Mouse (Mus musculus) embryonic facial prominence, embryonic 12.5 days (tissue): Measurements from ENCODE around the gene Tmem80. TPM values are rescaled to one million over a fixed set of nuclear protein-coding genes. Genes with fewer than 3 reads are reported as not detected.
A peak's percentile ranks its signal among the peaks of the same experiment; 100 is the strongest.

Experiments used
- ATAC-seq: fragments of 200-750 bp; cut with Nextera tagmentation; 2 replicates; pipeline ENCODE4 v1.8.0; 2017; ENCODE audit not compliant: insufficient number of reproducible peaks, insufficient read depth, low FRiP score, low TSS enrichment
- H3K27ac ChIP-seq: fragments of 300-500 bp; sonication (generic); 2 replicates; pipeline ENCODE4 v1.5.1; 2016; ENCODE audit warnings: mild to moderate bottlenecking
- H3K27me3 ChIP-seq: fragments of 300-500 bp; sonication (generic); 2 replicates; pipeline ENCODE4 v1.6.1; 2016; ENCODE audit warnings: mild to moderate bottlenecking, moderate library complexity
- H3K36me3 ChIP-seq: fragments of 300-500 bp; sonication (generic); 2 replicates; pipeline ENCODE4 v1.6.1; 2016; ENCODE audit warnings: mild to moderate bottlenecking
- H3K4me1 ChIP-seq: fragments of 300-500 bp; sonication (generic); 2 replicates; pipeline ENCODE4 v1.6.1; 2016
- H3K4me2 ChIP-seq: fragments of 300-500 bp; sonication (generic); replicated peaks from 2 replicates; pipeline ENCODE4 v1.6.1; 2016; ENCODE audit warnings: mild to moderate bottlenecking, moderate library complexity
- H3K4me3 ChIP-seq: fragments of 300-500 bp; sonication (generic); 2 replicates; pipeline ENCODE4 v1.5.1; 2016; ENCODE audit warnings: mild to moderate bottlenecking
- H3K9ac ChIP-seq: fragments of 300-500 bp; sonication (generic); 2 replicates; pipeline ENCODE4 v1.6.1; 2016; ENCODE audit warnings: mild to moderate bottlenecking, moderate library complexity
- H3K9me3 ChIP-seq: fragments of 300-500 bp; sonication (generic); 2 replicates; pipeline ENCODE4 v1.6.1; 2016; ENCODE audit warnings: mild to moderate bottlenecking, moderate library complexity
- WGBS: fragments of 180-500 bp; shearing (Covaris S2); methylation state at CpG from one replicate; pipeline ENCODE4 v1.1.7; 2016; 5-methylcytosine and 5-hydroxymethylcytosine counted together
- polyA plus RNA-seq: library from polyadenylated mRNA; unstranded; fragments of >200 nt; fragmentation: Nextera tagmentation; extraction: Ambion mirVana; gene quantifications from 2 replicates; pipeline ENCODE4 v1.2.1, GENCODE M21; 2016

Tmem80 gene
- polyA plus RNA-seq, 1 experiment from 2014 or later = 56.7 TPM

- H3K4me3 ChIP-seq = no peak overlapping the region
- 79% methylated on average over 7 of the region's 7 CpGs for WGBS
- H3K9me3 ChIP-seq = no peaks in the 10 kb centered on the region
- peaks cover 16% of the 10 kb centered on the region for H3K27me3 ChIP-seq
- H3K27ac ChIP-seq = no peak overlapping the region
- H3K36me3 ChIP-seq = 0 out of 2 replicates have a peak, but pooled peaks cover 6% of the 10 kb centered on the region
- peaks cover 13% of the 10 kb centered on the region for H3K4me1 ChIP-seq
- no peak overlapping the region for H3K9ac ChIP-seq
- ATAC-seq = no peak
- no peak overlapping the region for H3K4me2 ChIP-seq
Measured at GRCm38 (mm10) chr7:141340023-141340422, 12.5 kb downstream of the Tmem80 start.

GRCm38 (mm10) chr7:141340476-141340875, 12.9 kb downstream of the Tmem80 start:
- H3K9me3 ChIP-seq = no peaks in the 10 kb centered on the region
- no peak overlapping the region for H3K9ac ChIP-seq
- H3K4me2 ChIP-seq = no peak overlapping the region
- ATAC-seq = no peak
- peaks cover 13% of the 10 kb centered on the region for H3K4me1 ChIP-seq
- H3K27ac ChIP-seq = no peak overlapping the region
- H3K27me3 ChIP-seq = peaks cover 16% of the 10 kb centered on the region
- WGBS = 66% methylated on average over 6 of the region's 6 CpGs
- 0 out of 2 replicates have a peak, but pooled peaks cover 5% of the 10 kb centered on the region for H3K36me3 ChIP-seq
- no peak overlapping the region for H3K4me3 ChIP-seq

GRCm38 (mm10) chr7:141341689-141342226, 14.2 kb downstream of the Tmem80 start:
- H3K4me1 ChIP-seq = peaks cover 13% of the 10 kb centered on the region
- no peaks in the 10 kb centered on the region for H3K9me3 ChIP-seq
- H3K9ac ChIP-seq = no peak overlapping the region
- 80% methylated on average over 10 of the region's 10 CpGs for WGBS
- H3K27ac ChIP-seq = no peak overlapping the region
- peaks cover 16% of the 10 kb centered on the region for H3K27me3 ChIP-seq
- H3K36me3 ChIP-seq = no peaks in the 10 kb centered on the region
- H3K4me3 ChIP-seq = no peak overlapping the region
- no peak for ATAC-seq
- no peak overlapping the region for H3K4me2 ChIP-seq

GRCm38 (mm10) chr7:141343230-141343629, 15.7 kb downstream of the Tmem80 start:
- no peak overlapping the region for H3K4me2 ChIP-seq
- H3K4me1 ChIP-seq = peaks cover 12% of the 10 kb centered on the region
- 42% methylated on average over 2 of the region's 2 CpGs for WGBS
- peaks cover 11% of the 10 kb centered on the region for H3K27me3 ChIP-seq
- no peak for ATAC-seq
- H3K9me3 ChIP-seq = no peaks in the 10 kb centered on the region
- H3K4me3 ChIP-seq = no peak overlapping the region
- no peak overlapping the region for H3K27ac ChIP-seq
- no peaks in the 10 kb centered on the region for H3K36me3 ChIP-seq
- H3K9ac ChIP-seq = no peak overlapping the region

GRCm38 (mm10) chr7:141343696-141344095, 16.2 kb downstream of the Tmem80 start:
- Histone ChIP-seq H3K27ac (no peak overlapping the region), H3K27me3 (peaks cover 7% of the 10 kb centered on the region), H3K4me1 (peaks cover 7% of the 10 kb centered on the region), H3K4me3 (no peak overlapping the region), H3K4me2 (no peak overlapping the region), H3K9ac (no peak overlapping the region), H3K9me3 (no peaks in the 10 kb centered on the region), H3K36me3 (no peaks in the 10 kb centered on the region)
- 62% methylated on average over 7 of the region's 7 CpGs for WGBS
- ATAC-seq = no peak

- Histone ChIP-seq H3K4me2 (no peak overlapping the region), H3K4me3 (no peak overlapping the region), H3K9me3 (no peaks in the 10 kb centered on the region), H3K4me1 (no peaks in the 10 kb centered on the region), H3K27ac (no peak overlapping the region), H3K9ac (no peak overlapping the region), H3K27me3 (no peaks in the 10 kb centered on the region), H3K36me3 (no peaks in the 10 kb centered on the region)
- no peak for ATAC-seq
- WGBS = 92% methylated on average over 5 of the region's 5 CpGs
Measured at GRCm38 (mm10) chr7:141344787-141345186, 17.2 kb downstream of the Tmem80 start.

GRCm38 (mm10) chr7:141351061-141351460, 23.5 kb downstream of the Tmem80 start:
- no peaks in the 10 kb centered on the region for H3K4me1 ChIP-seq
- H3K36me3 ChIP-seq = no peaks in the 10 kb centered on the region
- no peak overlapping the region for H3K27ac ChIP-seq
- no peaks in the 10 kb centered on the region for H3K27me3 ChIP-seq
- no peaks in the 10 kb centered on the region for H3K9me3 ChIP-seq
- H3K4me3 ChIP-seq = no peak overlapping the region
- no peak overlapping the region for H3K4me2 ChIP-seq
- no peak overlapping the region for H3K9ac ChIP-seq
- ATAC-seq = no peak
- 75% methylated on average over 6 of the region's 6 CpGs for WGBS

GRCm38 (mm10) chr7:141355051-141355450, 27.5 kb downstream of the Tmem80 start:
- Histone ChIP-seq H3K4me2 (no peak overlapping the region), H3K4me3 (no peak overlapping the region), H3K36me3 (no peaks in the 10 kb centered on the region), H3K9ac (no peak overlapping the region), H3K27me3 (no peaks in the 10 kb centered on the region), H3K27ac (no peak overlapping the region), H3K4me1 (no peaks in the 10 kb centered on the region), H3K9me3 (no peaks in the 10 kb centered on the region)
- 73% methylated on average over 8 of the region's 8 CpGs for WGBS
- no peak for ATAC-seq

- no peak overlapping the region for H3K4me2 ChIP-seq
- H3K27ac ChIP-seq = no peak overlapping the region
- WGBS = 56% methylated on average over 12 of the region's 12 CpGs
- peaks cover 6% of the 10 kb centered on the region for H3K27me3 ChIP-seq
- H3K4me1 ChIP-seq = no peaks in the 10 kb centered on the region
- H3K36me3 ChIP-seq = no peaks in the 10 kb centered on the region
- H3K4me3 ChIP-seq = no peak overlapping the region
- H3K9ac ChIP-seq = no peak overlapping the region
- H3K9me3 ChIP-seq = no peaks in the 10 kb centered on the region
- ATAC-seq = no peak
Measured at GRCm38 (mm10) chr7:141355626-141356326, 28.2 kb downstream of the Tmem80 start.

GRCm38 (mm10) chr7:141356971-141357370, 29.4 kb downstream of the Tmem80 start:
- no peaks in the 10 kb centered on the region for H3K4me1 ChIP-seq
- no peak overlapping the region for H3K4me2 ChIP-seq
- no peaks in the 10 kb centered on the region for H3K9me3 ChIP-seq
- no peak overlapping the region for H3K27ac ChIP-seq
- no peaks in the 10 kb centered on the region for H3K36me3 ChIP-seq
- H3K4me3 ChIP-seq = no peak overlapping the region
- no peak overlapping the region for H3K9ac ChIP-seq
- peaks cover 18% of the 10 kb centered on the region for H3K27me3 ChIP-seq
- ATAC-seq = no peak
- WGBS = 73% methylated on average over 14 of the region's 14 CpGs

GRCm38 (mm10) chr7:141361510-141361909, 34.0 kb downstream of the Tmem80 start:
- ATAC-seq = no peak
- Histone ChIP-seq H3K27ac (no peak overlapping the region), H3K27me3 (peaks cover 24% of the 10 kb centered on the region), H3K4me2 (0 out of 2 replicates have a peak overlapping the region, but pooled peaks have one; percentile 7), H3K9ac (no peak overlapping the region), H3K4me1 (no peaks in the 10 kb centered on the region), H3K4me3 (no peak overlapping the region), H3K36me3 (no peaks in the 10 kb centered on the region), H3K9me3 (no peaks in the 10 kb centered on the region)
- WGBS = 13% methylated on average over 24 of the region's 24 CpGs

- Histone ChIP-seq H3K4me3 (no peak overlapping the region), H3K36me3 (no peaks in the 10 kb centered on the region), H3K27ac (no peak overlapping the region), H3K9me3 (no peaks in the 10 kb centered on the region), H3K4me2 (no peak overlapping the region), H3K27me3 (peaks cover 24% of the 10 kb centered on the region), H3K9ac (no peak overlapping the region), H3K4me1 (no peaks in the 10 kb centered on the region)
- WGBS = 51% methylated on average over 4 of the region's 4 CpGs
- ATAC-seq = no peak
Measured at GRCm38 (mm10) chr7:141363106-141363751, 35.7 kb downstream of the Tmem80 start.
